Mouse (Mus musculus): Measurements from ENCODE around the gene Kdelr1.
"Not testable (repeated sequence)": the region's sequence is repeated elsewhere in the genome, so short reads cannot be mapped to it uniquely, and the experiment has no call there.

The Kdelr1 gene

GRCm38 (mm10) chr7:45870282-45871058, 2.1 kb upstream of the Kdelr1 start:
- no peak for DNase-seq (ENCODE audit: low spot score)

GRCm38 (mm10) chr7:45873061-45873947, 732 bp downstream of the Kdelr1 start:
- DNase-seq (ENCODE audit: low spot score) = peak; percentile 49

GRCm38 (mm10) chr7:45876895-45877294, 4.3 kb downstream of the Kdelr1 start:
- DNase-seq (ENCODE audit: low spot score) = no peak

- DNase-seq (ENCODE audit: low spot score) = not testable (repeated sequence)
These were observed 5.7 kb downstream of the Kdelr1 start, which contains the start of gene Grin2d for GRCm38 (mm10) chr7:45878278-45878677. Gene Grin2d, minus strand, starts transcription at chr7:45878378.

GRCm38 (mm10) chr7:45880531-45880930, 8.0 kb downstream of the Kdelr1 start:
- DNase-seq (ENCODE audit: low spot score) = no peak

GRCm38 (mm10) chr7:45881011-45881410, 8.4 kb downstream of the Kdelr1 start:
- no peak for DNase-seq (ENCODE audit: low spot score)

DNA sequence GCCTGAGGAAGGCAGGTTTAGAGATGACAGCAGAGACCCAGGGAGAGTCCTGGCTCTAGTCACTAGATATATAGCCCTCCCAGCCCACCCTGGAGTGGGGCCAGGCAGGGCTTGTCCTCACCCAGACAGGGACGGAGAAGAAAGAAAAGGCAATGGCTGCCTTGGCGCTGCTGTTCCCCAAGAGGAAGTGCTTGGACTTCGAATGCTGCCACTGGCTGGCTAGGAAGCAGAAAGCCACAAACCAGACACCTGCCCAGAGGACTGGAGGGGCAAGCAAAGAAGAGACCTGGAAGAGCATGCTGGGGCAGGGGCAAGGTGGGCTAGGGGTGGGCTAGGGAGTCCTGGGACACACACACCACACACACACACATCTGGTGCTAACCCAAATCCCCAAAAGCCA, 14.7 kb downstream of the Kdelr1 start:
- DNase-seq (ENCODE audit: low spot score) = no peak

- DNase-seq (ENCODE audit: low spot score) = no peak
These were observed 20.1 kb downstream of the Kdelr1 start for GRCm38 (mm10) chr7:45892651-45893050.

DNA sequence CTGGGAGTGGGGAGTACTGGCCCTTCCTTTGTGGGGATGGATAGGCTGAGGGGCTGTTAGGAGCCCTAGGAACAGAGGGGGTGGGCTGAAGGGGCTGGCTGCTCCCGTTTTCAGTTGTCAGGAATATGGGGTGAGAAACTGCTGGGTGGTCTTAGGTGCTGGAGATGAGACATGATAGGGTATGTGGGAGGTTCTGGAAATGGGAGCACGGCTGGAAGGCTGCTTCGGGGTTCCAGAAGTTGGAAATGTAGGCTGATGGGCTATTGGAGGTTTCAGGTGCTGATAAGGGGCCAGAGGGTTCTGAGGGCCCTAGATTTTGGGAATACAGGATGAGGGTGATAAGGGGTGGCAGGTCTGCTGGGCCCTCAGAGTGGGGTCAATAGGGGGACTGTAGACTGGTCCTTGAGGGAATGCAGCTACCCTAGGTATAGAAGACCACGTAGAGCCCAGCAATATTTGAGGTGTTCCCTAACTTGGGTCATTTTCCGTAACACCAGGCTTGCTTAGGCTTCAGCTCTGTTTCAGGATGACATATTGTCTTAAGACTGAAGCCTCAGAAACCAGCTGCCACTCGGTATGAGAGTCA, 23.5 kb downstream of the Kdelr1 start:
- no peak for DNase-seq (ENCODE audit: low spot score)

DNA sequence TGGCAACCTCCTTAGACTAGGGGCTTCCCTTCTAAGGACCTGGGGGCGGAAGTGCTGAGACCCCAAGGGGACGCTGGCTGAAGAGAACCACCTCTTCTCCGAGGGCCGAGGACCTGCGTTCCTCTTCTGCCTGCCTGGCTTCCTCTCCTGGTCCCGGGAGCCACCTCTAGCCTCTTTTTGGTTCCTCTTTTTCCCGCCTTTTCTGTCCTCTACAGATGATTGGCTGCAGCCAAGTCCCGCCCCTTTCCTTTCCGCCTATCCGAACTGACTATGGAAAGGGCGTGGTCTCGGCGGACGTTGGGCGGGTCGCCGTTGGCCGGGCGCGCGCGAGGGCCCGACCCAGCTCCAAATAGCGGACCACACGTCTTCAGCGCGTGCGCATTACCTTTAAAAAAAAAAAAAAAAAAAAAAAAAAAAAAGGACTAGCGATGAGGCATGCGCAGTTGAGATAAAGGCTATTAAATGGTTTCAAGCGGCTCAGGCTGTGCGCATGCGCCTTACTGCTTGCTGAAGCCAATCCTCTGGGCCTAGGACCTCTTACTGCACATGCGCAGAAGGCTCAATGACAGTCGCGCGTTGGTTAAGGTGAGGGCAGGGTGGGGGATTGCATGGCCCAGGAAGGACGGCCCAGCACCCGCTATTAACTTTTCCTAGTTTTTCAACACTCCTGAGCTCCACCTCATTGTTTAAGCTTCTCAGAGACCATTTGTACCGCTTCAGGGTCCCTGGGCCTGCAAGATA, 24.1 kb downstream of the Kdelr1 start, which contains the start of the genes Syngr4 and Tmem143:
Gene Syngr4, minus strand, starts transcription at position 198 of the 741 bp plus-strand sequence.
Gene Tmem143, plus strand, starts transcription at position 425 of the 741 bp plus-strand sequence.
- DNase-seq (ENCODE audit: low spot score) = peak; percentile 85

GRCm38 (mm10) chr7:45897258-45897757, 24.7 kb downstream of the Kdelr1 start:
- peak; percentile 46 for DNase-seq (ENCODE audit: low spot score)

- DNase-seq (ENCODE audit: low spot score) = not testable (repeated sequence)
These were observed 25.6 kb downstream of the Kdelr1 start for GRCm38 (mm10) chr7:45898125-45898524.

GRCm38 (mm10) chr7:45901562-45901961, 29.0 kb downstream of the Kdelr1 start:
- no peak for DNase-seq (ENCODE audit: low spot score)

DNA sequence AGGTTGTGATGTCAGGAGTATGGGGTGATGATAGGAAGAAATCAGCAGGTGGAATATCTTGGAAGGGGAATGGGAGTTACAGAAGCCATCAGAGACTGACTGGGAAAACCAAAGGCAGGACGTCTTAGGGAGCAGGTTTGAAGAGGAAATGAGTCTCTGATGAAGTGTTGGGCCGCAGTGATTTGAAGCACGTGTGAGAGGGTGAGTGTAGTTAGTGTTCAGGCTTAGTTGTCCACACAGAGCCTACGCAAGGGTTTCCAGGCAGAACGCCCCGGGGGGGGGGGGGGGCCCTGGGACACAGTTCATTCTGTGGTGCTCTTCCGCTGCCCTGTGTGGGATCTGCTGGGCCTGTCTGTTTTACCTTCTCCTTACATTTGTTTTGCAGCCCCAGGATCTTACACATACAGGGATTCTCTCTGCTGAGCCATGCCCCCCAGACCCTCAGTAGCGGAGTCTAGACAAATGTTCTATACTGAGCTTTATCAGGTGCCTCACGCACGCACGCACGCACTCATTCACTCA, 30.0 kb downstream of the Kdelr1 start:
- DNase-seq (ENCODE audit: low spot score) = no peak

GRCm38 (mm10) chr7:45906622-45907021, 34.0 kb downstream of the Kdelr1 start:
- no peak for DNase-seq (ENCODE audit: low spot score)

DNA sequence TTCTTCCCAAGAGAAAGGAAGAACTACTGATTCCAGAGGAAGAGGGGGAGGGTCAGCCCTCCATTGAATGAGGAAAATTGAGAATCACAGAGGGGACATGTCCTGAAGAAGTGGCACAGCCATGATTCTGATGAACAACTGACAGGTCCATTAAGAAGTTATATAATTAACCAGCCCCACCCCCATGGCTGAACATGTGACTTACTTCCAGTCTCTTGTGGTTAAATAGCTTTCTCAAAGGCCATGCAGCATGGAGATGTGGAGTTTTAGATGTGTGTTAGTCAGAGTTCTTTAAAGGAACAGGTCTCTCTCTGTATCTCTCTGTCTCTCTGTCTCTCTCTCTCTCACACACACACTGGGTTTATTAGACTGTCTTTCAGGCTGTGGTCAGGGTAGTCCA, 35.8 kb downstream of the Kdelr1 start:
- DNase-seq (ENCODE audit: low spot score) = no peak

DNA sequence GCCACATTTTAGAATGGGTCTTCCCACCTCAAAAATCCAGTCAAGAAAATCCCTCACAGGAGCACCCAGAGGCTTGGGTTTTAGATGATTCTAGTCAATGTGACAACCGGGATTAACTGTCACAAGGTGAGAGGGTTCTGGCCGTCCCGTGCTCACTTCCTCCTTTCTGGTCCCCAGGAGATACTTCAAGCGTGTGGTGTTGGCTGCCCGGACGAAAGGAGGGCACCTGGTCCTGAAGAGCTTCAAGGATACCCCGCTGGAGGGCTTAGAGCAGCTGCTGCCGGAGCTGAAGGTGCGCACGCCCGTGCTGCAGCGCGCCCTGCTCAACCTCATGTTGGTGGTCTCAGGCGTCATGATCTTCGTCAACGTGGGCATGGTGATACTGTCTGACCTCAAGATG, 36.6 kb downstream of the Kdelr1 start:
- DNase-seq (ENCODE audit: low spot score) = no peak

DNA sequence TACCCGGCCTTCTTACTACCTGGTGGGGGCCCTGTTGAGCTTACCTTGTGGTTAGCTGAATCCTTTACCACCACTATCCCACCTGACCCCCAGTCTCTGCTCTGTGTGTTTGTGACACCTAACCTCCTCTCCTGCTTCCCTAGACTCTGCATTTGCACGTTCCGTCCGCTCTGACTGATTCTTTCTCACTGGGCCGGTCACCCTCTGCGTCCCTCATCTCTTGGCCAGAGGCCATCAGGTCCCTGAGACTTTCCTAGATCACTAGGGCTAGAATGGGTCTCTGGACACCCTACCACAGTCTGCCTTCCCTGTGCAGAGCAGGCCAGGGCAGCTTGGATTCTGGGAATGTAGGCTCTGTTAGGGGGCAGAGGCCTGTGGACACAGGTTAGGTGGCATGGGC, 41.5 kb downstream of the Kdelr1 start:
- no peak for DNase-seq (ENCODE audit: low spot score)

- no peak for DNase-seq (ENCODE audit: low spot score)
These were observed 42.4 kb downstream of the Kdelr1 start for GRCm38 (mm10) chr7:45915011-45915410.

- DNase-seq (ENCODE audit: low spot score) = peak; percentile 52
These were observed 43.8 kb downstream of the Kdelr1 start for GRCm38 (mm10) chr7:45916056-45917003.
